Mouse (Mus musculus) liver, embryonic 14.5 days (tissue): ENCODE results near the gene Hpn. TPM values are rescaled to one million over a fixed set of nuclear protein-coding genes. Genes with fewer than 3 reads are reported as not detected.

ENCODE experiments used
- ATAC-seq: fragments of 200-750 bp; cut with Nextera tagmentation; 2 replicates; pipeline ENCODE4 v1.8.0; 2017; ENCODE audit warnings: moderate number of reproducible peaks, mild to moderate bottlenecking, moderate library complexity; ENCODE audit not compliant: insufficient read depth
- DNase-seq, 3 experiments: peaks; one replicate each; pipeline ENCODE4 v3.0.0-alpha.2; 2012 to 2013; ENCODE audit warnings: low read depth in 3 of 3, low spot score in 3 of 3
- H3K27ac ChIP-seq: fragments of 300-500 bp; sonication (generic); 2 replicates; pipeline ENCODE4 v1.5.1; 2014; ENCODE audit warnings: moderate library complexity, mild to moderate bottlenecking, control low read depth, inconsistent platforms
- H3K27me3 ChIP-seq: fragments of 300-500 bp; sonication (generic); 2 replicates; pipeline ENCODE4 v1.6.1; 2014; ENCODE audit warnings: mild to moderate bottlenecking, low read length, moderate library complexity; ENCODE audit not compliant: control insufficient read depth, insufficient read depth
- H3K36me3 ChIP-seq: fragments of 300-500 bp; sonication (generic); replicated peaks from 2 replicates; pipeline ENCODE4 v1.6.1; 2014; ENCODE audit warnings: low read depth; ENCODE audit not compliant: control insufficient read depth, insufficient read depth
- H3K4me1 ChIP-seq, 2 experiments: fragments of 200-500 bp in 1 of 2; fragments of 300-500 bp in 1 of 2; sonication (generic) in 1 of 2; replicated peaks; 2 replicates each; pipeline ENCODE4 v1.6.1; 2012 to 2014; ENCODE audit warnings: antibody characterized with exemption in 1 of 2, inconsistent platforms in 1 of 2, low read length in 1 of 2; ENCODE audit not compliant: control insufficient read depth in 2 of 2, insufficient read depth in 2 of 2
- H3K4me2 ChIP-seq: fragments of 300-500 bp; sonication (generic); 2 replicates; pipeline ENCODE4 v1.6.1; 2014; ENCODE audit warnings: low read depth, mild to moderate bottlenecking, control low read depth, moderate library complexity
- H3K4me3 ChIP-seq, 2 experiments: fragments of 200-500 bp in 1 of 2; fragments of 300-500 bp in 1 of 2; sonication (generic) in 1 of 2; 2 replicates each; pipeline ENCODE4 v1.5.1; 2012 to 2014; ENCODE audit warnings: low read depth in 2 of 2, low read length in 2 of 2, mild to moderate bottlenecking in 2 of 2, control low read depth in 1 of 2, inconsistent platforms in 1 of 2, moderate library complexity in 1 of 2; ENCODE audit not compliant: insufficient read depth in 1 of 2
- H3K9ac ChIP-seq: fragments of 300-500 bp; sonication (generic); replicated peaks from 2 replicates; pipeline ENCODE4 v1.6.1; 2014; ENCODE audit warnings: mild to moderate bottlenecking, control low read depth, moderate library complexity
- H3K9me3 ChIP-seq: fragments of 300-500 bp; sonication (generic); 2 replicates; pipeline ENCODE4 v1.6.1; 2016; ENCODE audit warnings: low read length, mixed read lengths; ENCODE audit not compliant: control insufficient read depth
- CTCF ChIP-seq: IDR thresholded peaks from 2 replicates; pipeline ENCODE4 v1.5.1; 2016; ENCODE audit warnings: antibody characterized with exemption, low read depth, control low read depth
- EP300 ChIP-seq: IDR thresholded peaks from 2 replicates; pipeline ENCODE4 v1.6.1; 2016; ENCODE audit warnings: antibody characterized with exemption, low read depth
- WGBS: fragments of 180-500 bp; shearing (Covaris S2); extraction: QIAGEN DNeasy Blood & Tissue Kit; methylation state at CpG from one replicate; pipeline ENCODE4 v1.1.7; 2014; ENCODE audit not compliant: insufficient replicate concordance; 5-methylcytosine and 5-hydroxymethylcytosine counted together
- polyA plus RNA-seq, 2 experiments: library from polyadenylated mRNA; depleted of rRNA in 1 of 2; stranded (reverse) in 1 of 2; unstranded in 1 of 2; fragments of >200 nt; fragmentation: Nextera tagmentation in 1 of 2; extraction: Ambion mirVana in 1 of 2; gene quantifications; 2 replicates each; pipeline versions ENCODE4 v1.2.1 to v1.2.3; 2012 to 2014

The Hpn gene
- polyA plus RNA-seq, 2 experiments = 43.3 to 44.7 TPM

- Histone ChIP-seq H3K4me2 (no peak overlapping the region), H3K4me3 (no peak overlapping the region), H3K9ac (no peak overlapping the region), H3K27ac (no peak overlapping the region), H3K27me3 (no peaks in the 10 kb centered on the region), H3K36me3 (no peaks in the 10 kb centered on the region), H3K9me3 (no peaks in the 10 kb centered on the region), H3K4me1 (peaks cover 0 to 6% of the 10 kb centered on the region in 2 experiments; a peak in 1 of 4 replicates)
- ATAC-seq (no peak), DNase-seq (no peak)
- TF ChIP-seq CTCF (no peak), EP300 (no peak)
- WGBS = 18% methylated on average over 2 of the region's 2 CpGs
Observed at GRCm38 (mm10) chr7:31087262-31087661, 27.8 kb downstream of the Hpn start.

DNA sequence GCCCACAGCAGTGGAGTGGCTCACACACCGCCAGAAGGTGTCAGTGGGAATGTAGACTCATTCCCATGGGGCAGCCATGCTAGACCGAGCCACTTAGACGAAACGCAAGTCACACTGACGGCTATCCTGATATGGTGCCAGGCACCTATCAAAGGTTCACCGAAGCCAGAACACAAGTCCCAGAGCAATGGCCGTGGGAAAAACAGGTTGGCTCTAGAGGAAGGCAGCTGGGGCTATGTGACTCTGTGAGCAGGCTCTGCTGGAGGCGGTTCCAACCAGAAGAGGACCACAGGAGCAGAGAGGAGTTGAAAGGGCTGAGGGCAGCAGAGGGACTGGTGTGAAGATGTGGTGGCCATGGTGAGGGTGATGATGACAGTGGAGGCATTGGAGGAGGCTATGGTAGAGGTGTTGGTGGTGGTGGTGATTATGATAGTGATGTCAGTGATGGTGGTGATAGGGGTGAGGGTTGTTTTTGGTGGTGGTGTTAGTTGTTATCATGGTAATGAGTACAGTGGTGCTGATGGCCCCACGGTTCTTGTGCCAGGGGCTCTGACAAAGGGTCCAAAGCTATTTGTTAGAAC lies 28.8 kb downstream of the Hpn start:
- Histone ChIP-seq H3K9ac (no peak overlapping the region), H3K4me1 (peaks cover 0 to 6% of the 10 kb centered on the region in 2 experiments; a peak in 1 of 4 replicates), H3K4me3 (no peak overlapping the region), H3K36me3 (no peaks in the 10 kb centered on the region), H3K27me3 (no peaks in the 10 kb centered on the region), H3K27ac (no peak overlapping the region), H3K9me3 (no peaks in the 10 kb centered on the region), H3K4me2 (no peak overlapping the region)
- WGBS = 67% methylated on average over 9 of the region's 9 CpGs
- DNase-seq (no peak), ATAC-seq (no peak)
- TF ChIP-seq EP300 = no peak
- TF ChIP-seq CTCF = no peak

DNA sequence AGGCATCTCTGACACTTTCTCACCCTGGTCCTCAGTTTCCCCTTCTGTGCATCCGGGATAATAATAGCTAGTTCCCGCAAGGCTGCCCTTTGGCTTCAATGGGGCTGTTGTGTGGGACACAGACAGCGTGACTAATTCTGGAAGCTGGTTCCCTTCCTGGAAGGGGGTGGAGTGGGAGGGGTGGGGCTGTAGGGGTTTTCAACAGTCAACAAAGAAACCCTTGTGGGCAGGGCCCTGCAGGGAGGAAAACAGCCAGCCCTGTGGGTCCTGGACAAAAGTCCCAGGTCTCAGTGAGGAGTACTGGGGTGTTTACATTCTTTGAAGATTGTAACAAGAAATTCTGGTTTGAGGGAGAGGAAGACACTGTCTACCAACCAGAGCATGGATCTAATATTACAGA lies 29.9 kb downstream of the Hpn start:
- Histone ChIP-seq H3K27me3 (no peaks in the 10 kb centered on the region), H3K4me3 (no peak overlapping the region), H3K9me3 (no peaks in the 10 kb centered on the region), H3K4me2 (no peak overlapping the region), H3K27ac (no peak overlapping the region), H3K36me3 (no peaks in the 10 kb centered on the region), H3K4me1 (peaks cover 0 to 6% of the 10 kb centered on the region in 2 experiments; a peak in 1 of 4 replicates), H3K9ac (no peak overlapping the region)
- no peak for TF ChIP-seq EP300
- no peak for TF ChIP-seq CTCF
- ATAC-seq (no peak), DNase-seq (no peak)
- WGBS = 41% methylated on average over 3 of the region's 3 CpGs

- Histone ChIP-seq H3K4me3 (no peak overlapping the region), H3K27ac (no peak overlapping the region), H3K36me3 (no peaks in the 10 kb centered on the region), H3K9me3 (no peaks in the 10 kb centered on the region), H3K4me1 (peaks cover 0 to 7% of the 10 kb centered on the region in 2 experiments; a peak in 1 of 4 replicates), H3K4me2 (no peak overlapping the region), H3K27me3 (no peaks in the 10 kb centered on the region), H3K9ac (no peak overlapping the region)
- no peak for DNase-seq
- 56% methylated on average over 9 of the region's 9 CpGs for WGBS
- ATAC-seq = no peak
- TF ChIP-seq EP300 (no peak), CTCF (no peak)
Observed at GRCm38 (mm10) chr7:31084140-31084539, 30.9 kb downstream of the Hpn start.

GRCm38 (mm10) chr7:31082831-31083588 lies 32.1 kb downstream of the Hpn start:
- Histone ChIP-seq H3K27me3 (no peaks in the 10 kb centered on the region), H3K27ac (no peak overlapping the region), H3K4me1 (peaks cover 0 to 7% of the 10 kb centered on the region in 2 experiments; a peak in 1 of 4 replicates), H3K4me3 (no peak overlapping the region), H3K4me2 (no peak overlapping the region), H3K9me3 (no peaks in the 10 kb centered on the region), H3K9ac (no peak overlapping the region), H3K36me3 (no peaks in the 10 kb centered on the region)
- DNase-seq (no peak), ATAC-seq (no peak)
- WGBS = 57% methylated on average over 14 of the region's 14 CpGs
- TF ChIP-seq EP300 (no peak), CTCF (no peak)
